Mouse (Mus musculus) midbrain, embryonic 16.5 days (tissue): ENCODE measurements around the gene Chek2. TPM values are rescaled to one million over a fixed set of nuclear protein-coding genes. Genes with fewer than 3 reads are reported as not detected.

ENCODE experiments used
- ATAC-seq: fragments of 200-750 bp; cut with Nextera tagmentation; 2 replicates; pipeline ENCODE4 v1.8.0; 2017; ENCODE audit warnings: moderate TSS enrichment
- H3K27ac ChIP-seq: fragments of 300-500 bp; sonication (generic); 2 replicates; pipeline ENCODE4 v1.5.1; 2014; ENCODE audit warnings: mild to moderate bottlenecking, low read length, mixed read lengths
- H3K27me3 ChIP-seq: fragments of 300-500 bp; sonication (generic); 2 replicates; pipeline ENCODE4 v1.6.1; 2014; ENCODE audit warnings: low read depth, low read length, mixed read lengths; ENCODE audit not compliant: control insufficient read depth, insufficient read depth
- H3K36me3 ChIP-seq: fragments of 300-500 bp; sonication (generic); 2 replicates; pipeline ENCODE4 v1.6.1; 2014; ENCODE audit warnings: mild to moderate bottlenecking, low read length, moderate library complexity, mixed read lengths; ENCODE audit not compliant: control insufficient read depth, insufficient read depth
- H3K4me1 ChIP-seq: fragments of 300-500 bp; sonication (generic); 2 replicates; pipeline ENCODE4 v1.6.1; 2014; ENCODE audit warnings: mild to moderate bottlenecking, low read length, mixed read lengths; ENCODE audit not compliant: control insufficient read depth, insufficient read depth
- H3K4me2 ChIP-seq: fragments of 300-500 bp; sonication (generic); 2 replicates; pipeline ENCODE4 v1.6.1; 2014; ENCODE audit warnings: mild to moderate bottlenecking, low read length, mixed read lengths
- H3K4me3 ChIP-seq: fragments of 300-500 bp; sonication (generic); 2 replicates; pipeline ENCODE4 v1.5.1; 2014; ENCODE audit warnings: low read depth, mild to moderate bottlenecking, low read length, moderate library complexity, mixed read lengths
- H3K9ac ChIP-seq: fragments of 300-500 bp; sonication (generic); 2 replicates; pipeline ENCODE4 v1.6.1; 2014; ENCODE audit warnings: low read depth, low read length, mixed read lengths
- H3K9me3 ChIP-seq: fragments of 300-500 bp; sonication (generic); replicated peaks from 2 replicates; pipeline ENCODE4 v1.6.1; 2014; ENCODE audit warnings: mild to moderate bottlenecking, low read length, mixed read lengths; ENCODE audit not compliant: control insufficient read depth, poor library complexity, severe bottlenecking
- WGBS: fragments of 180-500 bp; shearing (Covaris S2); extraction: QIAGEN DNeasy Blood & Tissue Kit; methylation state at CpG from one replicate; pipeline ENCODE4 v1.1.7; 2014; 5-methylcytosine and 5-hydroxymethylcytosine counted together
- polyA plus RNA-seq: library from polyadenylated mRNA; unstranded; fragments of >200 nt; fragmentation: Nextera tagmentation; extraction: Ambion mirVana; gene quantifications from 2 replicates; pipeline ENCODE4 v1.2.1, GENCODE M21; 2015

Chek2 gene
- polyA plus RNA-seq, 1 experiment from 2014 or later = 4.5 TPM

GRCm38 (mm10) chr5:110879584-110880374 lies 40.0 kb downstream of the Chek2 start, which contains the start of gene Ttc28:
Gene Ttc28, plus strand, starts transcription at chr5:110879803.
- Histone ChIP-seq H3K27ac (peak within 1 kb of the TSS; percentile 87), H3K36me3 (no peaks in the 10 kb centered on the region), H3K9me3 (no peaks in the 10 kb centered on the region), H3K4me3 (peak within 1 kb of the TSS; percentile 62), H3K9ac (peak within 1 kb of the TSS; percentile 86), H3K4me2 (peak within 1 kb of the TSS; percentile 81), H3K4me1 (peaks cover 12% of the 10 kb centered on the region), H3K27me3 (no peaks in the 10 kb centered on the region)
- WGBS = under 1% methylated on average over 82 of the region's 101 CpGs
- peak; percentile 89 for ATAC-seq

DNA sequence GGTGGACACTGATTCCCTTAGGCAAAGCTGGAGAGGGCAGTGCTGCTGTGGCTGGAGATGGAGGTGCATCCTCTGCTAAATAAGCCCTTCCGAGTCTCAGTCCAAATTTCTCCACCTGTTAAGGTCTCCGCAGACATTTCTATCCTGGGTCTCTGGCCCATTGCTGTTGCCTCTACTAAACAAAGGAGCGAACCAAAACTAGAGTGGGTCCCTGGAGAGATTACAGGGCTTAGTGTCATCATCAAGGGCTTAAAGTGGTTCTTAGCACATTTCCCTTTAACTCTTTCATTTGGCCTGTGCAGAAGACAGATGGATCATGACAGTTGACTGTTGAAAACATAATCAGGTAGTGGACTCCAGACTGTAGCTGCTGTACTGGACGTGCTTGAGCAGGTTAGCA lies 48.8 kb downstream of the Chek2 start:
- Histone ChIP-seq H3K9me3 (no peaks in the 10 kb centered on the region), H3K27ac (no peak overlapping the region)
- 69% methylated on average over 4 of the region's 4 CpGs for WGBS

GRCm38 (mm10) chr5:110889945-110890344 lies 50.2 kb downstream of the Chek2 start:
- no peak for ATAC-seq
- Histone ChIP-seq H3K4me1 (no peaks in the 10 kb centered on the region), H3K27ac (no peak overlapping the region), H3K36me3 (peaks cover 12% of the 10 kb centered on the region), H3K4me2 (no peak overlapping the region), H3K9me3 (no peaks in the 10 kb centered on the region), H3K27me3 (no peaks in the 10 kb centered on the region), H3K9ac (no peak overlapping the region), H3K4me3 (no peak overlapping the region)
- 89% methylated on average over 1 of the region's 1 CpGs for WGBS

More for the DNA sequence above, 48.8 kb downstream of the Chek2 start:
- H3K36me3 ChIP-seq = peaks cover 3% of the 10 kb centered on the region; the same call in 1 of the 2 replicates
- no peak overlapping the region for H3K4me3 ChIP-seq
- H3K4me1 ChIP-seq = no peaks in the 10 kb centered on the region
- no peak overlapping the region for H3K4me2 ChIP-seq
- no peaks in the 10 kb centered on the region for H3K27me3 ChIP-seq
- no peak overlapping the region for H3K9ac ChIP-seq
- no peak for ATAC-seq

DNA sequence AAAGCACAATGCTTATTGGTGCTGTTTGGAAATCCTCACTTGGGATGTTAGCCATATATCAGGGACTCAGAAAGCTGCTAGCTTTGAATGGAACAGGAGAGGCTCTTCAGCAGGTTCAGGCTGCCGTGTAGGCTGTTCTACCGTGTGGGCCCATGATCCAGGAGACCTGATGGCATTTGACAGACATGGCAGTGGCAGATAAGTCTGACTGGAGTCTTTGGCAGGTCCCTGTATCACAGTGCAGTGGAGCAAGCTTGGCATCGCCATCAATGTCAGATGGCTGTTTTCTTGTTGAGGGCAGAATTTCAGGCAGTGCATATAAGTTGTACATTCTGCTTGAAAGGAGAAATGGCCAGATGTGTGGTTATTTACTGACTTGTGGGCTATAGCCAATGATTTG lies 50.8 kb downstream of the Chek2 start:
- Histone ChIP-seq H3K27ac (no peak overlapping the region), H3K4me3 (no peak overlapping the region), H3K4me1 (no peaks in the 10 kb centered on the region), H3K4me2 (no peak overlapping the region), H3K9ac (no peak overlapping the region), H3K9me3 (no peaks in the 10 kb centered on the region), H3K27me3 (no peaks in the 10 kb centered on the region), H3K36me3 (peaks cover 12% of the 10 kb centered on the region)
- no peak for ATAC-seq
- WGBS = 96% methylated on average over 3 of the region's 3 CpGs

DNA sequence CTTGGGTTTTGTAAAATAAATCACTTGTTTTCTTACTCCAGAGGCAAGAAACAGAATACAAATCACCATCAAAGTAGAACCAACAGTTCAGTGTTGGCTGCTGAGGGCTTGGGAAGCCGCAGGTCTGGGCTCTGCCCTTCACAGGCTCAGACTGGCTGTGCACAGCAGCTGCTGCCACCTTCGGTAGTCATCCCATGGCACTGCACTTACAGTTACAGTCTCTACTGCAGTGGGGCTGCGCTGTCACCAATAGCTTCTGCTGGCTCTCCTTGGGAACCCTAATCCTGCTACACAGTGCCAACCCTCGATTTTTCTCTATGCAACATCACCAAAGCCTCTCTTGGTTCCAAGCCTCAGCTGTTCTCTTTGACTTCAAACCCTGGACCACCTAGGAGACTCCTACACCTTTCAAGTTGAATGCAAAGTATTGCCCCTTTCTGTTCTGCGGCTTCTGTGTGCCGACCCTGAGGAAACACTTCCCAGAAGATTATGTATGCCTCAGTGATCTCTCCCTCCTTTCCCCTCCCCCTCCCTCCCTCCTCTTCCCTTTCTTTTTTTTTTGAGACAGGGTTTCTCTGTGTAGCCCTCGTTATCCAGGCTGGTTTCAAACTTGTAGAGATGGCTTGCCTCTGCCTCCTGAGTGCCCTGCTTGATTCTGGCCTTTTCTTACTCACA lies 57.5 kb downstream of the Chek2 start:
- Histone ChIP-seq H3K4me2 (no peak overlapping the region), H3K9ac (no peak overlapping the region), H3K4me3 (no peak overlapping the region), H3K27ac (0 out of 2 replicates have a peak overlapping the region, but pooled peaks have one; percentile 1), H3K36me3 (peaks cover 11% of the 10 kb centered on the region), H3K4me1 (peaks cover 5% of the 10 kb centered on the region), H3K9me3 (no peaks in the 10 kb centered on the region), H3K27me3 (no peaks in the 10 kb centered on the region)
- ATAC-seq = no peak
- WGBS = 14% methylated on average over 7 of the region's 7 CpGs

DNA sequence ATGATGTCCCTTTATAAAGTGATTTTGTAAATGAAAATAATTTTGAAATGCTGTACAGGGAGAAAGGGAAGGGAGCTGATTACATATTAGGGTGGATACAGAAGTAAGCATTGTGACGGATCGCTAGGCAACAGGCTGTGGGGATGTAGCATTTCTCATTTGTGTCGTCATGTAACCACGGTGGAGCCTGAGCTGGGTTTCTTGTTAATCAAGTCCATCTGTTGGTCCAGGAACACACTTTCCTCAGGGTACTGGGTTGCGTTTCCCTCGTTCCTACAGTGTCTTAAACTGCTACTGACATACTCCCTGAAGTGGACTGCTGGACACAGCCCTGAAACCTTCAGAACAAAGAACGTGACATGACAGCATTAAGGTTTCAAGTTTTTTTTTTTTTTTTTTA lies 58.4 kb downstream of the Chek2 start:
- no peaks in the 10 kb centered on the region for H3K9me3 ChIP-seq
- no peak overlapping the region for H3K9ac ChIP-seq
- no peak overlapping the region for H3K4me3 ChIP-seq
- 39% methylated on average over 7 of the region's 7 CpGs for WGBS
- no peak overlapping the region for H3K27ac ChIP-seq
- no peak overlapping the region for H3K4me2 ChIP-seq
- no peak for ATAC-seq
- H3K36me3 ChIP-seq = peaks cover 8% of the 10 kb centered on the region; the same call in 1 of the 2 replicates
- H3K4me1 ChIP-seq = peaks cover 5% of the 10 kb centered on the region
- H3K27me3 ChIP-seq = no peaks in the 10 kb centered on the region

GRCm38 (mm10) chr5:110898785-110899184 lies 59.0 kb downstream of the Chek2 start:
- peaks cover 8% of the 10 kb centered on the region; the same call in 1 of the 2 replicates for H3K36me3 ChIP-seq
- H3K4me3 ChIP-seq = no peak overlapping the region
- no peak overlapping the region for H3K4me2 ChIP-seq
- no peak overlapping the region for H3K27ac ChIP-seq
- peaks cover 5% of the 10 kb centered on the region for H3K4me1 ChIP-seq
- 89% methylated on average over 4 of the region's 4 CpGs for WGBS
- no peak for ATAC-seq
- no peaks in the 10 kb centered on the region for H3K9me3 ChIP-seq
- no peak overlapping the region for H3K9ac ChIP-seq
- no peaks in the 10 kb centered on the region for H3K27me3 ChIP-seq

DNA sequence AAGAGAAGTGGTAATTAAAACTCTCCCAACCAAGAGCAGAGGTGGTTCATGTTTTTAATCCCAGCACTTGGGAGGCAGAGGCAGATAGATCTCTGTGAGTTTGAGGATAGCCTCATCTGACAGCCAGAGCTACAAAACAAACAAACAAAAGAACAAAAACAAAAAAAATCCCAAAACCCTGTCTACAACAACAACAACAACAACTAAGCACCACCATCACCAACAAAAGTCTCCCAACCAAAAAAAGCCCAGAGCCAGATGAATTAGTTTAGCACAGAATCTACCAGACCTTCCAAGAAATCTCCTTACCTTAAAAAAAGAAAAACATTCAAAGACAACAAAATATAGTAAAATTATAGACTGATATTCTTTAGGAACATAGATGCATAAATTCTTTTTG lies 60.6 kb downstream of the Chek2 start:
- no peaks in the 10 kb centered on the region for H3K27me3 ChIP-seq
- H3K4me2 ChIP-seq = no peak overlapping the region
- H3K4me1 ChIP-seq = peaks cover 5% of the 10 kb centered on the region
- ATAC-seq = no peak
- no peak overlapping the region for H3K4me3 ChIP-seq
- no peak overlapping the region for H3K27ac ChIP-seq
- H3K9ac ChIP-seq = no peak overlapping the region
- H3K36me3 ChIP-seq = peaks cover 3% of the 10 kb centered on the region; the same call in 1 of the 2 replicates
- no peaks in the 10 kb centered on the region for H3K9me3 ChIP-seq

DNA sequence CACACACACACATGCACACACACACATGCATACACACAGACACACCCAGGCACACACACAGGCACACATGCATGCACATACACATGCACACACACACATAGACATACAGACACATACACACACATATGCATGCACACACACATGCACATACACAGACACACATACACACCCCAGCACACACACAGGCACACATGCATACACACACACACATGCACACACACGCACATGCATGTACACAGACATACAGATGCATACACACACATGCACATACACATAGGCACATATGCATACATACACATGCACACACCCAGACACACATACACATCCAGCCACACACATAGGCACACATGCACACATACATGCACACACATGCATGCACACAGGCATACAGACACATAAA lies 66.9 kb downstream of the Chek2 start:
- H3K36me3 ChIP-seq = peaks cover 4% of the 10 kb centered on the region; the same call in 1 of the 2 replicates
- no peaks in the 10 kb centered on the region for H3K9me3 ChIP-seq
- H3K4me2 ChIP-seq = no peak overlapping the region
- H3K4me3 ChIP-seq = no peak overlapping the region
- H3K9ac ChIP-seq = no peak overlapping the region
- 95% methylated on average over 1 of the region's 1 CpGs for WGBS
- H3K27ac ChIP-seq = no peak overlapping the region
- no peak for ATAC-seq
- H3K27me3 ChIP-seq = no peaks in the 10 kb centered on the region
- no peaks in the 10 kb centered on the region for H3K4me1 ChIP-seq
